Mouse (Mus musculus) thymus, adult 2 months (tissue): Measurements from ENCODE around the gene Stum.

Experiments
- CTCF ChIP-seq: fragments of 200-500 bp; IDR thresholded peaks from 2 replicates; pipeline ENCODE4 v1.5.1; 2012; ENCODE audit warnings: mild to moderate bottlenecking, control low read depth, low read length, moderate library complexity, borderline replicate concordance; ENCODE audit not compliant: control insufficient read depth, poor library complexity, insufficient read depth; ENCODE audit errors: extremely low read depth
- POLR2A ChIP-seq: fragments of 200-500 bp; IDR thresholded peaks from 2 replicates; pipeline ENCODE4 v1.6.1; 2012; ENCODE audit warnings: mild to moderate bottlenecking, low read length, control low read depth, moderate library complexity; ENCODE audit not compliant: control insufficient read depth, poor library complexity, insufficient read depth; ENCODE audit errors: extremely low read depth

DNA sequence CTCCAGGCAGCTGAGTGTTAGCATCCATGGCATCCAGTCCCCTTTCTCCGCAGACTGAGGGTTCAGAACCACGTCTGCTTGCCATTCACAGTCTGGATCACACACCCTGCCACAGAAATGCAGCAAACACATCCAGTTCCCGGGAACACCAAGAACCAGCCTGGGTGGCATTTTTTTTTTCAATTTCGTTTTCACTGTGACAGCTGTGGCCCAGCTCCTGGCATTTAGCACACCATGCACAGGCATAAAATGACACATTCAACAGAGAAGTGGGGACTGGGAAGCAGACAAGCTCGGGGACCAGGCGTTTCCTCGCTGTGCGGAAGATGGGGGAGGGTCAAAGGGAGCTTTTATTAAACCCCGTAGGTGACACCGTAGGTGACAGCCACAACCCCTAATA lies 55.6 kb downstream of the Stum start:
- TF ChIP-seq CTCF (no peak), POLR2A (no peak)
